Mouse (Mus musculus) cerebral cortex, adult 2 months (tissue): ENCODE results near the gene Ccdc138.

Experiments
- WGBS: fragments of 180-500 bp; shearing (Covaris S2); methylation state at CpG from one replicate; pipeline ENCODE4 v1.1.7; 2018; 5-methylcytosine and 5-hydroxymethylcytosine counted together

Ccdc138 gene

DNA sequence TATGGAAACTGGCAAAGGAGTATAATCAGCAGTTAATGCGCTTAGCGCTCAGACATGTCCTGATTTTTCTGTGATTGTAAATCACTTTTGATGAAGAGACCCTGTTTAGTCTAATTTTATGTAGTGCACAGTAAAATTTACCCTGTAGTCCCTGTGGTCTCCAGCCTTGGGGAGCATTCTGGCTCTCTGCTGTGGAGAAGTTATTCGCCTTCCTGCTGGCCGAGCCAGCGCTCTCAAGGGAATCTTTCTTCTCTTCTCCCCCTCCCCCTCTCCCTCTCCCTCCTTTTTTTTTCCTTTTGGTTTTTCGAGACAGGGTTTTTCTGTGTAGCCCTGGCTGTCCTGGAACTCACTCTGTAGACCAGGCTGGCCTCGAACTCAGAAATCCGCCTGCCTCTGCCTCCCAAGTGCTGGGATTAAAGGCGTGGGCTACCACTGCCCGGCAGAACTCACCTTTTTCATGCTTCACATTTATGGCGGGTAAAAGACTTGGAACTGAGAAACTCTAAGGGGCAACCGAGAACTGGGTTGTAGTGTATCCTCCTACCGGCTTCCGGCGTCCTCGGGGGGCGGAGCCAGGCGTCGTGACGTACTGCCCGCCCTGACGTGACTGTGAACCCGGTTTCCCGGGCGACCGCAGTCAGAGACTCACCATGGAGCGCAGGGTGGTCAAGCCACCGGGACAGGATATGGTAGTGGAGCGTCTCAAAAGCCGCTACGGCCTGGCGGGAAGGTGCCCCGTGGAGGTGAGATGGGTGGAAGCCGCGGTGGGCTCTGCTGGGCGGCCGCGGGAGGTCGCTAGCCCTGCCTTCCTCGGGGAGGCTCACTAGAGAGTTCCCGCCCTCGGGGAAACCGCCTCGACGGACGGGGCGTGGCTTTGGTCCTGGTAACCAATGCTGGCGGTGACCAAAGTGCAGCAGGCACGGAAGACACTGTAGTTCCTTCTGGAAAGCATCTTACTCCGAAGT is at the start of gene Ccdc138:
Ccdc138 (plus strand) TSS at position 629 of the 965 bp plus-strand sequence.
- WGBS, result 2% methylated on average over 50 of the region's 50 CpGs

DNA sequence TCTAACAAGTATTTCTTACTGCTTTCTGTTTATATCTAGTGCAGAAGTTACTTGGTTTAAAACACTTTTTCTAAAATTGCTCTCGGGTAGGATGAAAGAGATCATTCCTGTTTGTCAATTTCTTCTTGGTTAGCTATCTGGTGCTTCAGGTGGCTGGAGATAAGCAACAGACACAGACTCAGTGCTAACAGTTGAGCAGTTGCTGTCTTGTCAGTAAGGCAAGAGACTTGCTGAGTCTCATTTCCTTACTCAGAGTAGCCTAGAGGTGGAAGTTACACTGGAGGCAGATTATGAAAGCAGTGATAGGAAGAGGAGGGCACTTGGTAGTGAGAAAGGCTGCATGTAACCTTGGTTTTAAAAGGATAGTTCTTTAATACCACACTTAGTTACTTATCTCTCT is 45.6 kb upstream of the Ccdc138 start:
- WGBS, result 74% methylated on average over 1 of the region's 1 CpGs

DNA sequence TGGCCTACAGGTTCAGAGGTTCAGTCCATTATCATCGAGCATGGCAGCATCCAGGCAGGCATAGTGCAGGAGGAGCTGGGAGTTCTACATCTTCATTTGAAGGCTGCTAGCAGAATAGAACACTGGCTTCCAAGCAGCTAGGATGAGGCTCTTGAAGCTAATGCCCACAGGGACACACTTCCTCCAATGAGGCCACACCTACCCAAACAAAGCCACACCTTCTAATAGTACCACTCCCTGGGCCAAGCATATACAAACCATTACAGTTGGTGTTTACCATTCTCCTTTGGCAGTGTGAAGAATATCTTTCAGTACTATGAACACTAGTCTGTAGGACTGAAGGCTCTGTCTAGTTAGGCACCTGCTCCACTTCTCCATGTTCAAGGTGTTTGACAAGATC is 37.9 kb upstream of the Ccdc138 start:
- WGBS, result 96% methylated on average over 1 of the region's 1 CpGs

DNA sequence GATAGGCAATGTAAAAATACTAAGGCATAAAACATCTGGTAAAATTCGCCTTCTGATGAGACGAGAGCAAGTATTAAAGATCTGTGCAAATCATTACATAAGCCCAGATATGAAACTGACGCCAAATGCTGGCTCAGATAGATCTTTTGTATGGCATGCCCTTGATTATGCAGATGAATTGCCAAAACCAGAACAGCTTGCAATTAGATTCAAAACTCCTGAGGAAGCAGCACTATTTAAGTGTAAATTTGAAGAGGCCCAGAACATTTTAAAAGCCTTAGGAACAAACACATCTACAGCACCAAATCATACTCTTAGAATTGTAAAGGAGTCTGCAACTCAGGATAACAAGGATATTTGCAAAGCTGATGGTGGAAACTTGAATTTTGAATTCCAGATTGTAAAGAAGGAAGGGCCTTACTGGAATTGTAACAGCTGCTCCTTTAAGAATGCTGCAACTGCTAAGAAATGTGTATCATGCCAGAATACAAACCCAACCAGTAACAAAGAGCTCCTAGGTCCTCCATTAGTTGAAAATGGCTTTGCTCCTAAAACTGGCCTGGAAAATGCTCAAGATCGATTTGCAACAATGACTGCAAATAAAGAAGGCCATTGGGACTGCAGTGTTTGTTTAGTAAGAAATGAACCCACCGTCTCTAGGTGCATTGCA is 20.5 kb upstream of the Ccdc138 start:
- whole genome bisulfite sequencing, result 35% methylated on average over 5 of the region's 5 CpGs

DNA sequence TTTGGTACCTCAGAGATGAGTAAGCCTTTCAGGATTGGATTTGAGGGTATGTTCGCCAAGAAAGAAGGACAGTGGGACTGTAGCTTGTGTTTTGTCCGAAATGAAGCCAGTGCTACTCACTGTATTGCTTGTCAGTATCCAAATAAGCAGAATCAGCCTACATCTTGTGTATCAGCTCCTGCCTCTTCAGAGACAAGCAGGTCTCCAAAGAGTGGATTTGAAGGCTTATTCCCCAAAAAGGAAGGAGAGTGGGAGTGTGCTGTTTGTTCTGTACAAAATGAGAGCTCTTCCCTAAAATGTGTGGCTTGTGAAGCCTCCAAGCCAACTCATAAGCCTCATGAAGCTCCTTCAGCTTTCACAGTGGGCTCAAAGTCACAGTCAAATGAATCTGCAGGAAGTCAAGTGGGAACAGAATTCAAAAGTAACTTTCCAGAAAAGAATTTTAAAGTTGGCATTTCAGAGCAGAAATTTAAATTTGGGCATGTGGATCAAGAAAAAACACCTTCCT is 19.6 kb upstream of the Ccdc138 start:
- WGBS, result 44% methylated on average over 2 of the region's 2 CpGs

DNA sequence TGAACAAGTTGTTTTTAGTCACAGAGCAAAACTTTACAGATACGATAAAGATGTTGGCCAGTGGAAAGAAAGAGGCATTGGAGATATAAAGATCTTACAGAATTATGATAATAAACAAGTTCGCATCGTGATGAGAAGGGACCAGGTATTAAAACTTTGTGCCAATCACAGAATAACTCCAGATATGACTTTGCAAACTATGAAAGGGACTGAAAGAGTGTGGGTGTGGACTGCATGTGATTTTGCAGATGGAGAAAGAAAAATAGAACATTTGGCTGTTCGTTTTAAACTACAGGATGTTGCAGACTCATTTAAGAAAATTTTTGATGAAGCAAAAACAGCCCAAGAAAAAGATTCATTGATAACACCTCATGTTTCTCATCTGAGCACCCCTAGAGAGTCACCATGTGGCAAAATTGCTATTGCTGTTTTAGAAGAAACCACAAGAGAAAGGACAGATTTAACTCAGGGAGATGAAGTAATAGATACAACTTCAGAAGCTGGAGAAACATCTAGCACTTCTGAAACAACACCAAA is 17.7 kb upstream of the Ccdc138 start:
- 49% methylated on average over 4 of the region's 4 CpGs for WGBS

DNA sequence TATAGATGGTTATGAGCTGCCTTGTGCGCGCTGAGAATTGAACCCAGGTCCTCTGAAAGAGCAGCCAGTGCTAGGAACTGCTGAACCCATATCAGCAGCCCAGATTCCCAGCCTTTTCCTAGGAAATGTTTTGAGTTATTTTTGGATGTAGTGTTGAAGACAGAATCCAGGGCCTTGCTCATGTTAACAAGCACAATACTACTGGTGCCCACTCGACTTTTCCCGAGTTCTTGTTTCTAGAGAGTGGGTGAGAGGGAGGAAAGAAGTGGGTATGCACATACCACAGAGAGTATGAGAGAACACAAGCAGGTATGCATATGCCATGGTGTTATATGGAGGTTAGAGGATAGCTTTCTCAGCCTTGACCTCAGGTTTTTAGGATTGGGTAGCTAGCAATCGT is 6.7 kb upstream of the Ccdc138 start:
- 74% methylated on average over 5 of the region's 5 CpGs for WGBS

DNA sequence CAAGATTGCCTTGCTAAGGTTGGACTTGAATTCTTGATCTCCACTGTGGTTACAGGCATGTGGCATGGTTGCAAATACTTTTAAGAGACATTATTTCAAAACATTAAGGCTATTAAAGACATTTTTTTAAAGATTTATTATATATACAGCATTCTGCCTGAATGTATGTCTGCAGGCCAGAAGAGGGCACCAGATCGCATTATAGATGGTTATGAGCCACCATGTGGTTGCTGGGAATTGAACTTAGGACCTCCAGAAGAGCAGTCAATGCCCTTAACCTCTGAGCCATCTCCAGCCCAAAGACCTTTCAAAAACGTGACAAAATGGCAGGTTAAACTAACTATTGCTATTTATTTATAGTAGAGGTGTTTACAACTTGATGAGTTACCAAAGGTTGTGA is 2.1 kb upstream of the Ccdc138 start:
- 84% methylated on average over 2 of the region's 2 CpGs for WGBS

DNA sequence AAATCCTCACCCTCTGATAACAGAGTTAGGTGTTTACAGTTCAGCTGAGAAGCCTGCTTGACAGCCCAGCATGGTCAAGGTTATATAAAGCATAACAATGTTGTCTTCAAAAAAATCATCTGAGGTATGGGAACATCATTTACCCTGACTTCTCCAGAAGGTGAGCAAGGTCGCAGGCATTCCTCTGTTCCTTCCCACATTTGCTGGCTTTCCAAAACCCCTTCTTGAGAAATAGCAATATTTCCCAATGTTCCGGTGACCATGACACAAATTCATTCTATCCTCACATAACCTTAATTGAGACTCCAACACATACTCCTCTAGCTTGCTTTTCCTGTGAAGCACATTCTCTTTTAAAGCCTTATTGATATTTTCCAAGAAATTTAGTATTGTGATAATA is 768 bp downstream of the Ccdc138 start:
- 52% methylated on average over 2 of the region's 2 CpGs for WGBS

DNA sequence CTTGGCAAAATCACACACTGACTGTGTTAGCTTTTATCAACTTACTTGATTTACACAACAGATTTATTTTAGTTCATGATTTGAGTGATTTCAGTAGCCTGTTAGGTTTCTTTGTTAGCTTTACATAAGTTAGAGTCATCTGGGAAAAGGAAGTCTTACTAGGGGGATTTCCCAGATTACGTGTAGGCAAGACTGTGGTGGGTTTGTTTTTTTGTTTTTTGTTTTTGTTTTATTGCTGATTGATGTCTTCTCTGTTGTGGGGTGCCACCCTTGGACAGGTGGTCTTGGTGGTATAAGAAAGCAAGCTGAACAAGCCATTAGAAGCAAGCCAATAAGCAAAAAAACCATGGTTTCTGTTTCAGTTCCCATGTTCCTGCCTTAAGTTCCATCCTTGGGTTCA is 31.6 kb downstream of the Ccdc138 start:
- 84% methylated on average over 1 of the region's 1 CpGs for WGBS

DNA sequence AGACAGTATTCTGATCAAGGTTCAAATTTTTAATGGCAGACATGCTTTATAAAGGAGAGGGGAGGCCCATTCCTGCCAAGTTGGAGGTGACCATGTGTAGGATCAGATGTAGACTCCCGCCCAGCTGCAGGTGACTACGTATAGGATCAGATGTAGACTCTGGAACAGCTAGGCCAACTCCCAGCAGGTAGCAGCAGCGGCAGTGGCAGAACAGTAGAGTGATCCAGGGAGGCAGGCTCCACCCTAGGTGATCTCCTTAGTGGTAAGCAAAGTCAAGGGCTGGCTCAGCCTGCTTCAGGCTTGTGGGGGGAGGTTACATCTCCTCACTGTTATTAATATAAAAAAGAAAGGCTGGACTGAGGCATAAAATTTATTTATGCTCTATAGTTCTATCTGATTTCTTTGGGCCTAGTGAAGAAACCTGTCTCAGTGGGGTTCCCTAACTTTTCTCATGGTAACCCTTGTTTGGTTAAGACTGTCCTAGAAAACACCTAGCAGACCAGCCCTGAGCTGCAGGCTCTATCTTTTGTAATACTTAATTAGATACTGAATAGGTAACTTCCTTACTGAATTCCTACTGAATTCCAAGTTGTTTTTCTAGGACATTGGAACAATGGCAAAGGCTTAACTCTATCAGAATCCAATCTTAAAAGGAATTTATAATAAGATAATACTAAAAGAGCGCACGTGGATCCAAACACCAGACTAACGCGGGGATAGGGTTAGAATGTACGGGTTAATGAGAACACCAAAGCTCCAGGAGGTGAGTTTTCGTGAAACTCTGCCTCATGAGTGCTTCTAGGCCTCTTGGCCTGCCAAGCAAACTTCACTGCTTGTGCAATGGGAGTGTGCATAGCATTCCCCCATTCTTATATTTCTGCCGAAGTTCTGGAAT is 33.4 kb downstream of the Ccdc138 start:
- 90% methylated on average over 10 of the region's 10 CpGs for WGBS

DNA sequence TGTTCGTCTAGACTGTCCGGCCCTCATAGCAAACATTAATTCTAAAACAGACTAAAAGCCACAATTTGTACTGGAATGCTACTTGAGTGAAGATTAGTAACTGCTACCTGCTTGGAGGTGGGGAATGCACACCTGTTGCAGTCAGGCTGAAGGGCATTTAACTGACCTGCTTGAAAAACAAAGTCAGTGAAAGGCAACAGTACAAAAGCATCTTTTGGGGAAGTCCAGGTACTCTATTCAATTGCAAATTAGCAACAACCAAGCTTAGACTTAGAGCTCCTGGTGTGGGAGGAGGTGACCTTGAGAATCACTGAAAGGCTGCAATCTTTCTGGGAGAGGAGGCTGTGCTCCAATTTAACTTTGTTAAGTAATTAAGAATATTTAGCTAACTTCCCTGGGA is 34.4 kb downstream of the Ccdc138 start:
- 96% methylated on average over 2 of the region's 2 CpGs for WGBS

DNA sequence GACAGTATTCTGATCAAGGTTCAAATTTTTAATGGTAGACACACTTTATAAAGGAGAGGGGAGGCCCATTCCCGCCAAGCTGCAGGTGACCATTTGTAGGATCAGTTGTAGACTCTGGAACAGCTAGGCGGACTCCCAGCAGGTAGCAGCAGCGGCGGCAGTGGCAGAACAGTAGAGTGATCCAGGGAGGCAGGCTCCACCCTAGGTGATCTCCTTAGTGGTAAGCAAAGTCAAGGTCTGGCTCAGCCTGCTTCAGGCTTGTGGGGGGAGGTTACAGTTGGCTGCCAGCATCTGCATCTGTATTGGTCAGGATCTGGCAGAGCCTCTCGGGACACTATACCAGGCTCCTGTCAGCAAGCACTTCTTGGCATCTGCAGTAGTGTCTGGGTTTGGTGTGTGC is 38.5 kb downstream of the Ccdc138 start:
- 94% methylated on average over 5 of the region's 5 CpGs for WGBS

DNA sequence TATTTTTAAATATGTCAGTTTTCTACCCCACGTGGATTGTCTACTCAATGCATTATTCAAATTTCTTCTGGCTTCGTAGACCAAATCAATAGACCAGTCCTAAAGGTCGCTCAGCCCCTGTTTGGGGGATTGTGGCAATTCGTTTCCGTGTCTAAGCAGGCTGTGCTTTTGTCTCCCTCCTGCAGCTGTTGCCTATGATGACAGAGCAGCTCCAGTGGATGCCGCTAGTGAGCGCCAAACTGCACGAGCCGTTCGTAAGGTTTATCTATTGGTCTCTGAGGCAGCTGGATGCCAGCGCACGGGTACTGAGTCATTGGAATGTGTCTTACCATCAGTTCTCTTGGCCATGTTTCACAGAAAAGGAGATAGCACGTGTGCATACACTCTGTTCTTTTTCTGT is 42.9 kb downstream of the Ccdc138 start:
- WGBS, result 71% methylated on average over 13 of the region's 13 CpGs

DNA sequence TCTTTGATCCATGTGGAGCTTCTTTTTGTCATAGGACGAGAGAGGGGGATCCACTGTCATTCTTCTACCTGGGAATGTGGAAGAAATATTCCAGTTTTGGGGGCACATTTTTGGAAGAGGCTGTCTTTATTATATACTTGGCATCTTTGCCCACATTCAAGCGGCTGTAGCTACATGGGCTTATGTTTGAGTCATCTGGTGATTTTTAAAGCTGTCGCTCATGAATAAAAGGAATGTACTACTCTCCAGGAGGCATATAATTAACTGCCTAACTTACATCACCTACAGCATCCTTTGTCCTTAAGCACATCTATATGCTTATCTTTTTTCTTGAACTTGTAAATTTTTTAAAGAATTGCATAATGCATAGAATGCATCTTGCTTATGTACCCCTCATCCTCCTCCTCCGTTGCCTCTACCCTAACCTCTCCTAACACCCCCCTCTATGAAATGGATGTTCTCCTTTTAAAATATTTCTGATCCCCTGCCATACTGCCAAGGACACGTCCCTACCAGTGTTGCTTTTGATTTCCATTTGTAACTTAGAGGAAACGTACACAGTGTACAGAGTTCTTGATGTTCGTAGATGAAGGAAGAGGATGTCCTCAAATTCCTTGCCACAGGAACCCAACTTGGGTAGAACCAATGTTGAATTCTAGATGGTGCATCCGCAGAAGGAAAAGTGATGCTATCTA is 57.1 kb downstream of the Ccdc138 start:
- 62% methylated on average over 8 of the region's 8 CpGs for WGBS

DNA sequence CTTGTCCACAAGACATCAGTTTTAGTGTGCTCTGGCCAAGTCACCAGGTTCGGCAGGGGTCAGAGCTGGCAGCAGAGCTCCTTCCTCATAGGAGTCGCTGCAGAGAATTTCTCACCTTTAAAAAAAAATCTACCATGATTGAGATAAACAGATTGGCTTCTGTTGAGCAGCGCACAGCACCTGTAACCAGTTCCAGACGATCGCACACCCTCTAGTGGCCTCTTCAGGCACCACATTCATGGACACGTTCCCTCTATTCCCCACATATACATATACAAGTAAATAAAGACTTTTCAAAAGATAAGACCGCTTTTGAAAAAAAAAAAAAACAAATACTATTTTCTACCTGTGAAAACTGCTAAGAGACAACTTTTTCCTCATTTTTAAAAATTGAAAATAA is 61.4 kb downstream of the Ccdc138 start:
- 21% methylated on average over 7 of the region's 7 CpGs for WGBS

DNA sequence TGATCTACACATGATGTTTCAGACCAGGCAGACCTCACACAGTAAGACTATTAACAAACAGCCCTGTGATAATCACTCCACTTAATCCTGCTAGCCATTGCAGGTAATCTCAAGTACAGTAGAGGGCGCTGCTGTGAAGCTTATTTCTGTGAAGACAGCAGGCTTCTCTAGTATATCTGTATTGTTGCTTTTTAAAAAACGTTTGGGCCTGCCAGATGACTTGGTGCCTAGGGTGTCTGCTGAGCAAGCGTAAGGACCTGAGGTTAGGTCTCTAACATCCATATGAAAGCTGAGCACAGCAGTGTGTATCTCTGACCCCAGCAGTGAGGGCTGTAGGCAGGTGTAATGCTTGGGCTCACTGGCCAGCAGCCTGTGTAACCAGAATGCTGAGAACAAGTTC is 62.2 kb downstream of the Ccdc138 start:
- 9% methylated on average over 3 of the region's 3 CpGs for WGBS

DNA sequence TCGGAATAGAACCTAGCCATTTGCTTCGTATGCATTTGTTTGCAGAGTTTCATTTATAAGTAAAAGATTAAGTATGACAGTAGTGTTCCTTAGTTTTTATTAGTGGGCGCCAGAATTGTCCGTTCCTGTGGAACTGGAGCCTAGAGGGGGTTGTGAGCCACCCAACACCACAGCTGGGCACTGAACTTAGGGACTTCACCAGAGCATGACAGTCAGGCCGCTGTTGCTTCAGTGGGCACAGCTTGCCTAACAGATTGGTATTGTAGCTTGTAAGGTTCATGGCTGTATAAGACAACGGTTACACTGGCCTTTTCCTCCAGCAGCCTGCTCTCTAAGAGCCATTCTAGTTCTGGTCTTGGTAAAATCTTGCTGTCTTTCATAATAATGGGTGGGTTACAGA is 62.8 kb downstream of the Ccdc138 start:
- 87% methylated on average over 6 of the region's 6 CpGs for WGBS

DNA sequence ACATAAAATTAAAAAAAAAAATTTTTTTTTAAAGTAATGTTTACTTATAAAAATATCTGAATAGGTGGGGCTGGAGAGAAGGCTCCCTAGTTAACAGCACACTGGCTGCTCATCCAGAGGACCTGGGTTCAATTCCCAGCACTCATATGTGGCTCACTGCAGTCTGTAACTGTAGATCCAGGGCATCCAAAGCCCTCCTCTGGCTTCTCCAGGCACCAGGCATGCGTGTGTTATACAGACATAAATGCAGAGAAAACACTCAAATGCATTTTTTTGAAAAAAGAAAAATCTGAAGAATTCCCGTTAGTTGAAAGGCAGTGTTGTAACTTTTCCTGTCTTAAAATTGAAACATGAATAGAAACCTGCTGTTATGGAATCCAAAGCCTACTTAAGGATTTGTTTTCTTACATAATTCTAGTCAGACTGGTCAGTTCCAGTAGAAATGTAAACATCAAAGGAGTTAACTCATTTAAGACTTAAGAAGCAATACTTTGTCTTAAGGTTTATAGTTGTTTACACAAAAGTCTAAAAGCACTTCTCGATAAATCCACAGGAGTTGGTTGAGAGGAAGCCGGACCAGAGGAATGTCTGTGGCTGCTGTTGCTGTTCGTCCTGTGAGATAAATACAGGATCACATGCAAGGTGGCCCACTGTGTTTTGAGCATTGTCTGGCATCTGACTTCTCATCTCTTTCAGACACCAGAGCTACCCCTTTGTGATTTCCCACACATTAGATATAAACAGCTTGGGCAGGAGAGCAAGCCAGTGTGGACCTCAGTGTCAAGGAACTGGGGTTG is 87.9 kb downstream of the Ccdc138 start:
- 67% methylated on average over 5 of the region's 5 CpGs for WGBS

DNA sequence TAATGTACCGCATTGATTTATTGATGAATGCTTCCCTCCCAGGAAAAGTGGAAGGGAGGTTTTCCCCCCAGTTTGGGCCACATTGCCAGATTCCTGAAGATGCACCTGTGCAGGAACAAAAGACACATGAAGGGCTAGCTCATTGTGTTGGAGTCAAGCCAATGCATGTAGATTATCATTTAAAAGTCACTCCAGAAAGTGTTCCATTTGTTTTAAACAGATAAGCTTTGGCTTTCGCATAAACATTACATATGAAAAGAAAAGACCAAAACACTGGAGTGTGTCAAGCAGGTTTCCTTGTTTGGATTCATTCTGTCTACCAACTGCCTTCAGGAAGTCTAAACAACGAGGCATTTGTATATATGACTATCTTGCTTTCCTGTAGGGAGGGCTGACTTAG is 96.7 kb downstream of the Ccdc138 start:
- 84% methylated on average over 3 of the region's 3 CpGs for WGBS
